Mouse (Mus musculus) c-Kit-positive CD71-positive TER-119-positive erythroid progenitor cells, embryonic 14.5 days (primary cell): ENCODE data around the gene Fam216a.

Source experiments
- DNase-seq: peaks from one replicate; pipeline ENCODE4 v3.0.0-alpha.2; 2013; ENCODE audit warnings: low spot score

Gene Fam216a

GRCm38 (mm10) chr5:122390671-122391070, 18.5 kb upstream of the Fam216a start:
- DNase-seq, result no peak

GRCm38 (mm10) chr5:122390006-122390405, 17.8 kb upstream of the Fam216a start:
- no peak for DNase-seq

GRCm38 (mm10) chr5:122379374-122380155, 7.4 kb upstream of the Fam216a start:
- DNase-seq, result peak; percentile 73

- no peak for DNase-seq
Observed at GRCm38 (mm10) chr5:122378171-122378570, 6.0 kb upstream of the Fam216a start.

GRCm38 (mm10) chr5:122377101-122377833, 5.1 kb upstream of the Fam216a start:
- DNase-seq, result no peak

GRCm38 (mm10) chr5:122372878-122373277, 714 bp upstream of the Fam216a start:
- no peak for DNase-seq

- DNase-seq, result peak; percentile 30
Observed at GRCm38 (mm10) chr5:122371591-122372191, 473 bp downstream of the Fam216a start, which contains the start of gene Gpn3. TSS of gene Gpn3 (plus strand) at chr5:122371876.

- no peak for DNase-seq
Observed at GRCm38 (mm10) chr5:122354492-122355067, 17.6 kb downstream of the Fam216a start.

GRCm38 (mm10) chr5:122353807-122354491, 18.2 kb downstream of the Fam216a start, which contains the start of the genes Rad9b and Vps29:
TSS of gene Rad9b (minus strand) at chr5:122354233.
TSS of gene Vps29 (plus strand) at chr5:122354369.
- peak; percentile 100 for DNase-seq

- no peak for DNase-seq
Observed at GRCm38 (mm10) chr5:122345777-122346176, 26.4 kb downstream of the Fam216a start.

GRCm38 (mm10) chr5:122344260-122344659, 27.9 kb downstream of the Fam216a start:
- peak; percentile 74 for DNase-seq

- no peak for DNase-seq
Observed at GRCm38 (mm10) chr5:122343768-122344167, 28.4 kb downstream of the Fam216a start.

GRCm38 (mm10) chr5:122342874-122343273, 29.3 kb downstream of the Fam216a start:
- DNase-seq, result no peak

GRCm38 (mm10) chr5:122336554-122337294, 35.4 kb downstream of the Fam216a start:
- DNase-seq, result no peak

GRCm38 (mm10) chr5:122334682-122335081, 37.5 kb downstream of the Fam216a start:
- no peak for DNase-seq

GRCm38 (mm10) chr5:122330269-122330668, 41.9 kb downstream of the Fam216a start:
- DNase-seq, result no peak

- DNase-seq, result no peak
Observed at GRCm38 (mm10) chr5:122327283-122327682, 44.9 kb downstream of the Fam216a start.

GRCm38 (mm10) chr5:122325477-122325876, 46.7 kb downstream of the Fam216a start:
- no peak for DNase-seq

GRCm38 (mm10) chr5:122324608-122325431, 47.3 kb downstream of the Fam216a start:
- no peak for DNase-seq

GRCm38 (mm10) chr5:122323523-122323922, 48.6 kb downstream of the Fam216a start:
- DNase-seq, result no peak
